Mouse (Mus musculus) intestine, postnatal 0 days (tissue): ENCODE measurements around the gene Tspear. TPM values are rescaled to one million over a fixed set of nuclear protein-coding genes. Genes with fewer than 3 reads are reported as not detected.

Experiments
- ATAC-seq: fragments of 200-750 bp; cut with Nextera tagmentation; 2 replicates; pipeline ENCODE4 v1.8.0; 2017; ENCODE audit warnings: mild to moderate bottlenecking, moderate TSS enrichment, moderate library complexity
- H3K27ac ChIP-seq: fragments of 300-500 bp; sonication (generic); 2 replicates; pipeline ENCODE4 v1.5.1; 2014; ENCODE audit warnings: mild to moderate bottlenecking, low read depth, low read length, moderate library complexity
- H3K27me3 ChIP-seq: fragments of 300-500 bp; sonication (generic); replicated peaks from 2 replicates; pipeline ENCODE4 v1.6.1; 2014; ENCODE audit warnings: low read length, mixed read lengths; ENCODE audit not compliant: control insufficient read depth, insufficient read depth
- H3K36me3 ChIP-seq: fragments of 300-500 bp; sonication (generic); 2 replicates; pipeline ENCODE4 v1.6.1; 2014; ENCODE audit warnings: mild to moderate bottlenecking, moderate library complexity; ENCODE audit not compliant: control insufficient read depth, insufficient read depth
- H3K4me1 ChIP-seq: fragments of 300-500 bp; sonication (generic); replicated peaks from 2 replicates; pipeline ENCODE4 v1.6.1; 2014; ENCODE audit warnings: antibody characterized with exemption, low read length, mixed read lengths; ENCODE audit not compliant: control insufficient read depth, insufficient read depth
- H3K4me2 ChIP-seq: fragments of 300-500 bp; sonication (generic); replicated peaks from 2 replicates; pipeline ENCODE4 v1.6.1; 2014; ENCODE audit warnings: low read depth, mild to moderate bottlenecking, moderate library complexity
- H3K4me3 ChIP-seq: fragments of 300-500 bp; sonication (generic); 2 replicates; pipeline ENCODE4 v1.5.1; 2014; ENCODE audit warnings: low read depth, low read length
- H3K9ac ChIP-seq: fragments of 300-500 bp; sonication (generic); 2 replicates; pipeline ENCODE4 v1.6.1; 2014; ENCODE audit warnings: mild to moderate bottlenecking, low read depth, low read length
- H3K9me3 ChIP-seq: fragments of 300-500 bp; sonication (generic); 2 replicates; pipeline ENCODE4 v1.6.1; 2016; ENCODE audit warnings: mixed run types; ENCODE audit not compliant: control insufficient read depth
- CTCF ChIP-seq: sonication (generic); IDR thresholded peaks from 2 replicates; pipeline ENCODE4 v1.5.1; 2016; ENCODE audit warnings: low read depth, mild to moderate bottlenecking, control low read depth, antibody characterized with exemption, moderate library complexity
- WGBS: fragments of 180-500 bp; shearing (Covaris S2); extraction: QIAGEN DNeasy Blood & Tissue Kit; methylation state at CpG from one replicate; pipeline ENCODE4 v1.1.7; 2014; 5-methylcytosine and 5-hydroxymethylcytosine counted together
- polyA plus RNA-seq: library from polyadenylated mRNA; unstranded; fragments of >200 nt; fragmentation: Nextera tagmentation; extraction: Ambion mirVana; gene quantifications from 2 replicates; pipeline ENCODE4 v1.2.1, GENCODE M21; 2015

The Tspear gene
- polyA plus RNA-seq, 1 experiment from 2014 or later, result 0.10 TPM

DNA sequence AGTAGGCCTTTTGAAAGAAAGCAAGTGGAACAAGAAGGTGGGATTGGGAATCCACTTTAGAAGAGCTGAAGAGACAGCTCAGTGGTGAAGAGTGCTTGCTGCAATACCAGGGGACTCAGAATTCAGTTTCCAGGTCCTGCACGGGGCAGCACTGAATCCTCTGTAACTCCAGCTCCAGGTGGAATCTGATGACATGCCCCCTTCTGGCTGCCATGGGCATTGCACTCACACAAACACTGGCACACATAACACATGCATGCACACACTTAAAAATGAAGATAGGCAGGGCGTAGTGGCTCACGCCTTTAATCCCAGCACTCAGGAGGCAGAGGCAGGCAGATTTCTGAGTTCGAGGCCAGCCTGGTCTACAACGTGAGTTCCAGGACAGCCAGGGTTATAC, 196.2 kb downstream of the Tspear start:
- no peaks in the 10 kb centered on the region for H3K27me3 ChIP-seq
- H3K27ac ChIP-seq, result no peak overlapping the region
- H3K4me2 ChIP-seq, result no peak overlapping the region
- TF ChIP-seq CTCF, result peak; percentile 38
- no peaks in the 10 kb centered on the region for H3K36me3 ChIP-seq
- H3K9ac ChIP-seq, result no peak overlapping the region
- no peaks in the 10 kb centered on the region for H3K9me3 ChIP-seq
- no peaks in the 10 kb centered on the region for H3K4me1 ChIP-seq
- ATAC-seq, result no peak
- WGBS, result 84% methylated on average over 5 of the region's 5 CpGs
- no peak overlapping the region for H3K4me3 ChIP-seq

DNA sequence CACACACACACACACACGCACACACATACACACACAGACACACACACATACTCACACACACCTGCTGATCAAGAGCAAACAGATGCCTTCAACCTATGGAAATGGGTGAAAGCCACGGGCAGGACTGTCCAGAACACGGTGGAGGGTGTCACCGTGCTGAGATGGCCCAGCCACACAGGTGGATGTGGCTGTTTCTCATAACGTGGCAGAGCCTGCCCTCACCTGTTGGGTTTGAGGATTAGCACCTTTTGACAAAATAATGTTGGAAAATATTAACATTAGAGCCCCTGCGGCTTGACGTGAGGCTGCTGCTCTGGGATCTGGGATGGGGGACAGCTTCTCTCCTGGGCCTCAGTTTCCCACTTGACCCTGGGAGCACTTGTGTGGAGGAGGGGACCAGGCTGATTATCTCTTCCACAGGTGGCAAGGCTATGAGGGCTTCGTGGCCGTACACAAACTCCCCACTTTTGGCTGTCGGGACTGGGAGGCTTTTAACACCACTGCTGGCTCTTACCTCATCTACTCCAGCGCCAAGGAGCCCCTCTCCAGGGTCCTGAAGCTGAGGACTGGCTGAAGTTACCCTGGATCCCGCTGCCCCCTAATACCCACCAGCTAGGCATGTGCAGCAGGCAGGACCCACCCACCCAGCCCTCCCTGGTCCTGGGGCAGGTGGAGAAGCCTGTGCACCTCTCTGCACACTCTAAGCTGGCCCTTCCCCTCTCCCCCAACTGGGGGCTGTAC, 199.8 kb downstream of the Tspear start:
- Histone ChIP-seq H3K4me2 (no peak overlapping the region), H3K4me1 (no peaks in the 10 kb centered on the region), H3K27ac (no peak overlapping the region), H3K27me3 (no peaks in the 10 kb centered on the region), H3K4me3 (no peak overlapping the region), H3K9me3 (no peaks in the 10 kb centered on the region), H3K36me3 (no peaks in the 10 kb centered on the region), H3K9ac (no peak overlapping the region)
- peak; percentile 48 for TF ChIP-seq CTCF
- ATAC-seq, result no peak
- WGBS, result 41% methylated on average over 12 of the region's 12 CpGs

DNA sequence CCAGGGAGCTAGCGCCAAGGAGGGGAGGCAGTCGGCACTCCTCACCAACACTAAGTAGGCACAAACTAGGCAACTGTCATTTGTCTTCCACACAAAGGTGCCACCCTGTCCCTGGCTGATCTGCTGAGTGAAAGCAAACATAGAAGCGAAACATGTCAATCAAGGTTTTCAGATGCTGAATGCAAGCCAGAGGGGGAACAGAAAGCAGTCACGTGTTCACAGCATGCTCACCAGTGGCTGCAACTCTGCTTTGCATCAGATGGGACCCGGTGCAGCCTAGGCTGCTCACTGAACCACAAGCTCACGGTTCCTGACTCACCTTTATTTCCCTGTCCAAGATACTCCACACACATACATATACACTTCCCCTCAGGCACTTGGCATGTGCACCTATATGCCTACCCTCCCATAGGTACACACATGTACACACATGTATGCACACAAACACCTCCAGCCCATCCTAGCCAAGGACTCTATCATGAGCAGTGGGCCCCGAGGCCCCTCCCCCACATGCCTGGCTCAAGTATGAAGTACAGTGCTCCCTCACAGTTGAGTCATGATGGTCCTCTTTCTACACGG, 204.7 kb downstream of the Tspear start:
- no peak overlapping the region for H3K27ac ChIP-seq
- no peaks in the 10 kb centered on the region for H3K36me3 ChIP-seq
- 89% methylated on average over 8 of the region's 8 CpGs for WGBS
- no peak for ATAC-seq
- no peak overlapping the region for H3K4me3 ChIP-seq
- H3K27me3 ChIP-seq, result no peaks in the 10 kb centered on the region
- no peaks in the 10 kb centered on the region for H3K4me1 ChIP-seq
- no peak overlapping the region for H3K4me2 ChIP-seq
- H3K9ac ChIP-seq, result no peak overlapping the region
- no peaks in the 10 kb centered on the region for H3K9me3 ChIP-seq
- TF ChIP-seq CTCF, result no peak

DNA sequence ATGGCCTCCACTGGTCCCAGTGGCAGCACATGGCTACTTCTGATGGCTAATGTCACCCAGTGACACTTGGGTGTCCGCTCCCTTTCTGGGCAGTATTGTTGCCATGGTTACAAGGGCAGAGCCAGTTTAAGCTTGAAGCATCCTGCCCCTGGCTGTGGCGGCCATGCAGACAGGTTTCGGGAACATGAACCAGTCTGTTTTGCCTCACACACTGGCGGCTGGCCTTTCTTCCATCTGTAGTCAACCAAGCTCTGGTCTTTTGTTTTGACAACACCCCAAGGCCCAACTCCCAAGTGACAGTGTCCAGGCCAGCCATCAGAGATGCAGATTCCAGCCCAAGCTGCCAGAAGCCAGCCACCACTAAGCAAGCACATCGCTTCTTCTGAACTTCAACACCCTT, 209.2 kb downstream of the Tspear start:
- Histone ChIP-seq H3K4me2 (no peak overlapping the region), H3K9me3 (no peaks in the 10 kb centered on the region), H3K27me3 (no peaks in the 10 kb centered on the region), H3K36me3 (no peaks in the 10 kb centered on the region), H3K27ac (no peak overlapping the region), H3K4me1 (no peaks in the 10 kb centered on the region), H3K4me3 (no peak overlapping the region), H3K9ac (no peak overlapping the region)
- 44% methylated on average over 5 of the region's 5 CpGs for WGBS
- no peak for TF ChIP-seq CTCF
- no peak for ATAC-seq

DNA sequence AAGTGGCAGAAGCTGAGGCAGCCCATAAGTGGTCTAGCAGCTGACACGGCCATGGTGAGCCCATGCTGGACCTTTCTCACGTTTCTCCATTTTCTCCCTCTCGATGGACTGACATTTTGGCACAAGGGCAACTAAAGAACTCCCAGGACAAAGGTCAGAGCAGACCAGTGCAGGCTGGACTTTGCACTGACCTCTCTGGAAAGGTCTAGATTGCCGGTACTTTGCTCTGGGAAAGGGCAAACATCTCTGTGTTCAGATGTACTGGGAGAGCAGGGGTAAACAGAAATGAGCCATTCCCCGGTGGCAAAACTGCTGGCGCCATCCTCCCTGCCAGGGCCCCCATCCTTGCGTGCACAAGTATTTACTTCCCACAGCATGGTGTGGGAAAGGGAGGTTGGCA, 213.8 kb downstream of the Tspear start:
- Histone ChIP-seq H3K4me2 (no peak overlapping the region), H3K4me1 (0 out of 2 replicates have a peak, but pooled peaks cover 6% of the 10 kb centered on the region), H3K9me3 (no peaks in the 10 kb centered on the region), H3K36me3 (no peaks in the 10 kb centered on the region), H3K27ac (no peak overlapping the region), H3K4me3 (no peak overlapping the region), H3K27me3 (no peaks in the 10 kb centered on the region), H3K9ac (no peak overlapping the region)
- TF ChIP-seq CTCF, result no peak
- WGBS, result 61% methylated on average over 7 of the region's 7 CpGs
- no peak for ATAC-seq

GRCm38 (mm10) chr10:77900903-77901818, 214.8 kb downstream of the Tspear start:
- no peak for ATAC-seq
- H3K9ac ChIP-seq, result no peak overlapping the region

More at GRCm38 (mm10) chr10:77900903-77901818, 214.8 kb downstream of the Tspear start:
- Histone ChIP-seq H3K9me3 (no peaks in the 10 kb centered on the region), H3K4me2 (no peak overlapping the region), H3K27me3 (no peaks in the 10 kb centered on the region), H3K4me1 (0 out of 2 replicates have a peak, but pooled peaks cover 6% of the 10 kb centered on the region), H3K4me3 (no peak overlapping the region), H3K36me3 (no peaks in the 10 kb centered on the region), H3K27ac (no peak overlapping the region)
- TF ChIP-seq CTCF, result no peak
- 88% methylated on average over 27 of the region's 27 CpGs for WGBS
